ENCODE assay signal across 9 mouse cellular contexts in genomic region chr6:94183354-94183851, GRCm38 (mm10).
DNase-seq lines count a peak whose midpoint lies in the region; ATAC-seq and TF ChIP-seq lines count a peak whose summit lies in the region.
"Had no signal": no experiment of that assay in that cellular context is flagged by ENCODE, and none has a peak within 500 bp of the region (broad histone marks: within the 10 kb centered on the region; RNA-seq: fewer than 3 reads in every experiment).

No protein-coding gene starts in this region.

- no peak for DNase-seq in hindbrain, embryonic 11.5 days (ENCODE audit: low spot score)
- peak; percentile 74 for DNase-seq in ZHBTc4 (ENCODE audit: low read depth, low spot score)
- DNase-seq in forebrain, postnatal 0 days: no peak
- peak; percentile 48 for DNase-seq in kidney, adult 9 months
- DNase-seq in c-Kit-positive CD71-positive TER-119-positive erythroid progenitor cells, embryonic 14.5 days (ENCODE audit: low spot score): no peak
- no peak for DNase-seq in thymus, adult 2 months
- DNase-seq in left cerebral cortex, adult 18-20 months (ENCODE audit: low spot score in 2 of 2): no peak

- H3K4me1 ChIP-seq in hindbrain, embryonic 13.5 days (replicated peaks): peaks cover 33% of the 10 kb centered on the region
- no peaks in the 10 kb centered on the region for H3K4me1 ChIP-seq in hindbrain, embryonic 11.5 days (replicated peaks; ENCODE audit: control insufficient read depth, insufficient read depth, low read length)
- H3K4me1 ChIP-seq in forebrain, postnatal 0 days (ENCODE audit: insufficient read depth): peaks cover 4% of the 10 kb centered on the region; the same call in 1 of the 2 replicates
- no peaks in the 10 kb centered on the region for H3K4me1 ChIP-seq in thymus, adult 2 months (replicated peaks; ENCODE audit: control insufficient read depth, insufficient read depth, low read length)

- H3K36me3 ChIP-seq in hindbrain, embryonic 13.5 days: no peaks in the 10 kb centered on the region
- no peaks in the 10 kb centered on the region for H3K36me3 ChIP-seq in hindbrain, embryonic 11.5 days (ENCODE audit: control insufficient read depth, insufficient read depth, low read length)
- H3K36me3 ChIP-seq in forebrain, postnatal 0 days (ENCODE audit: insufficient read depth): no peaks in the 10 kb centered on the region
- H3K36me3 ChIP-seq in thymus, adult 2 months (ENCODE audit: control insufficient read depth, insufficient read depth, low read length): no peaks in the 10 kb centered on the region

- TF ChIP-seq CTCF in forebrain, postnatal 0 days (IDR thresholded peaks at IDR 0.05; ENCODE audit: low read depth): no peak
- no peak for TF ChIP-seq CTCF in thymus, adult 2 months (IDR thresholded peaks at IDR 0.05; ENCODE audit: borderline replicate concordance, control insufficient read depth, extremely low read depth, insufficient read depth, low read length, poor library complexity)

- no peaks in the 10 kb centered on the region for H3K9me3 ChIP-seq in hindbrain, embryonic 13.5 days
- H3K9me3 ChIP-seq in hindbrain, embryonic 11.5 days (ENCODE audit: control insufficient read depth, low read length): no peaks in the 10 kb centered on the region
- no peaks in the 10 kb centered on the region for H3K9me3 ChIP-seq in forebrain, postnatal 0 days (ENCODE audit: low read length)

- no peak for TF ChIP-seq POLR2A in thymus, adult 2 months (IDR thresholded peaks at IDR 0.05; ENCODE audit: control insufficient read depth, extremely low read depth, insufficient read depth, low read length, poor library complexity)

- H3K4me3 ChIP-seq in hindbrain, embryonic 13.5 days: no peak overlapping the region
- H3K4me3 ChIP-seq in hindbrain, embryonic 11.5 days (ENCODE audit: low read depth, low read length): no peak overlapping the region
- H3K4me3 ChIP-seq in forebrain, postnatal 0 days (ENCODE audit: low read depth, low read length): no peak overlapping the region
- H3K4me3 ChIP-seq in thymus, adult 2 months (ENCODE audit: control insufficient read depth, insufficient read depth, low read length): no peak overlapping the region

- H3K9ac ChIP-seq in hindbrain, embryonic 13.5 days: no peak overlapping the region
- H3K9ac ChIP-seq in hindbrain, embryonic 11.5 days (ENCODE audit: low read depth, low read length): no peak overlapping the region
- no peak overlapping the region for H3K9ac ChIP-seq in forebrain, postnatal 0 days

- no peak for ATAC-seq in hindbrain, embryonic 13.5 days (ENCODE audit: low FRiP score)
- ATAC-seq in hindbrain, embryonic 11.5 days (ENCODE audit: low FRiP score): no peak
- ATAC-seq in forebrain, postnatal 0 days: no peak
- ATAC-seq: Patski had no signal

- 53% methylated on average over 14 of the region's 14 CpGs for WGBS in hindbrain, embryonic 13.5 days
- WGBS in hindbrain, embryonic 11.5 days: 66% methylated on average over 14 of the region's 14 CpGs
- WGBS in forebrain, postnatal 0 days: 24% methylated on average over 14 of the region's 14 CpGs
- 68% methylated on average over 14 of the region's 14 CpGs for WGBS in thymus, adult 2 months

- no peak overlapping the region for H3K4me2 ChIP-seq in hindbrain, embryonic 13.5 days
- no peak overlapping the region for H3K4me2 ChIP-seq in hindbrain, embryonic 11.5 days (replicated peaks; ENCODE audit: low read depth, low read length)
- H3K4me2 ChIP-seq in forebrain, postnatal 0 days (ENCODE audit: low read depth): peak overlapping the region; percentile 15; the same call in 1 of the 2 replicates

- peak overlapping the region; percentile 35; the same call in 1 of the 2 replicates for H3K27ac ChIP-seq in hindbrain, embryonic 13.5 days
- no peak overlapping the region for H3K27ac ChIP-seq in hindbrain, embryonic 11.5 days (ENCODE audit: low read depth, low read length)
- no peak overlapping the region for H3K27ac ChIP-seq in forebrain, postnatal 0 days (ENCODE audit: low read depth, low read length)
- H3K27ac ChIP-seq in thymus, adult 2 months (ENCODE audit: control insufficient read depth, insufficient read depth, low read length): no peak overlapping the region

- H3K27me3 ChIP-seq in hindbrain, embryonic 13.5 days: no peaks in the 10 kb centered on the region
- H3K27me3 ChIP-seq in hindbrain, embryonic 11.5 days (ENCODE audit: control insufficient read depth, insufficient read depth, low read length): no peaks in the 10 kb centered on the region
- H3K27me3 ChIP-seq in forebrain, postnatal 0 days (ENCODE audit: insufficient read depth, low read length): no peaks in the 10 kb centered on the region
- no peaks in the 10 kb centered on the region for H3K27me3 ChIP-seq in thymus, adult 2 months (ENCODE audit: control insufficient read depth, insufficient read depth, low read length)
- H3K27me3 ChIP-seq: Patski had no signal

Comparison
In these comparisons a context has a peak if more than half of its experiments do, and no peak if none do; other contexts are left out.
1. DNase-seq: peak in ZHBTc4 (single experiment) and kidney, adult 9 months (single experiment); none in hindbrain, embryonic 11.5 days (single experiment), forebrain, postnatal 0 days (single experiment), c-Kit-positive CD71-positive TER-119-positive erythroid progenitor cells, embryonic 14.5 days (single experiment), thymus, adult 2 months (single experiment) and left cerebral cortex, adult 18-20 months (0 of 2).